Mouse (Mus musculus) heart, adult 2 months (tissue): ENCODE data around the gene S100a11.

Source experiments
- CTCF ChIP-seq: fragments of 200-600 bp; IDR thresholded peaks from 2 replicates; pipeline ENCODE4 v1.8.1; 2022; ENCODE audit warnings: antibody characterized with exemption, mild to moderate bottlenecking, moderate library complexity
- EP300 ChIP-seq: fragments of 200-500 bp; IDR thresholded peaks from 2 replicates; pipeline ENCODE4 v1.6.1; 2011; ENCODE audit warnings: low read depth, low read length, control low read depth; ENCODE audit not compliant: insufficient read depth

DNA sequence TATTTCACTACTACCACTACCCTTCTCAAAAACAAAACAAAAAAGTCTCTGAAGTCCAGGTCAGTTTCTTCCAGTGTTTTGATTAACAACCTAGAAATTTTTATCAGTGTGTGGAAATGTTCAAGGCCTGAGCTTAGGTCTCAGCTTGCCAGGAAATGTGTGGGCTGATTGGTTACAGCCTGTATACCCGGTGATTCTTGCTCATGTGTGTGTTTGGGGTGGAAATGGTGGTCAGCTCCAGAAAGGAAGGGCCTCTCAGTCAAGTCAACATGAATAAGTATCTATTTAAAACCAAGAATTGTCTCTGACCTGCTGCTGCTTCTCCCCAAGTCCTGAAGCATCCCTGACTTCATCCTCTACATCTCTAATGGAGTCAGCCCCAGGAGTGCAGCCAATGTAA, 11.0 kb upstream of the S100a11 start:
- TF ChIP-seq CTCF (no peak), EP300 (no peak)
